Mouse (Mus musculus): ENCODE measurements around the gene Mff.

Gene Mff

GRCm38 (mm10) chr1:82771022-82771586 lies 46.4 kb downstream of the Mff start, which contains the start of gene Gm47791:
TSS of gene Gm47791 (minus strand) at chr1:82771243.
- no peak for DNase-seq (ENCODE audit: low spot score in 2 of 2)

GRCm38 (mm10) chr1:82772428-82772827 lies 47.7 kb downstream of the Mff start:
- no peak for DNase-seq (ENCODE audit: low spot score in 2 of 2)

- no peak for DNase-seq (ENCODE audit: low spot score in 2 of 2)
Measured at GRCm38 (mm10) chr1:82773208-82773607, 48.5 kb downstream of the Mff start.

GRCm38 (mm10) chr1:82775293-82775692 lies 50.6 kb downstream of the Mff start:
- DNase-seq (ENCODE audit: low spot score in 2 of 2): no peak

GRCm38 (mm10) chr1:82779388-82779966 lies 54.8 kb downstream of the Mff start:
- DNase-seq (ENCODE audit: low spot score in 2 of 2): no peak

GRCm38 (mm10) chr1:82783559-82783958 lies 58.9 kb downstream of the Mff start:
- DNase-seq (ENCODE audit: low spot score in 2 of 2): no peak

- DNase-seq (ENCODE audit: low spot score in 2 of 2): no peak
Measured at GRCm38 (mm10) chr1:82785546-82785945, 60.9 kb downstream of the Mff start.

- peak; percentile 28 to 55 for DNase-seq (ENCODE audit: low spot score in 2 of 2)
Measured at GRCm38 (mm10) chr1:82787414-82787813, 62.7 kb downstream of the Mff start.

- no peak for DNase-seq (ENCODE audit: low spot score in 2 of 2)
Measured at GRCm38 (mm10) chr1:82788070-82788469, 63.4 kb downstream of the Mff start.

GRCm38 (mm10) chr1:82791105-82791504 lies 66.4 kb downstream of the Mff start:
- DNase-seq (ENCODE audit: low spot score in 2 of 2): no peak

GRCm38 (mm10) chr1:82792238-82792637 lies 67.5 kb downstream of the Mff start:
- no peak for DNase-seq (ENCODE audit: low spot score in 2 of 2)

GRCm38 (mm10) chr1:82793110-82793509 lies 68.4 kb downstream of the Mff start:
- DNase-seq (ENCODE audit: low spot score in 2 of 2): no peak

GRCm38 (mm10) chr1:82793986-82794385 lies 69.3 kb downstream of the Mff start:
- DNase-seq (ENCODE audit: low spot score in 2 of 2): no peak

- no peak for DNase-seq (ENCODE audit: low spot score in 2 of 2)
Measured at GRCm38 (mm10) chr1:82795211-82795610, 70.5 kb downstream of the Mff start.

- no peak for DNase-seq (ENCODE audit: low spot score in 2 of 2)
Measured at GRCm38 (mm10) chr1:82795702-82796443, 71.2 kb downstream of the Mff start.

- no peak for DNase-seq (ENCODE audit: low spot score in 2 of 2)
Measured at GRCm38 (mm10) chr1:82797088-82797487, 72.4 kb downstream of the Mff start.

- no peak for DNase-seq (ENCODE audit: low spot score in 2 of 2)
Measured at GRCm38 (mm10) chr1:82798304-82798703, 73.6 kb downstream of the Mff start.

GRCm38 (mm10) chr1:82798922-82799321 lies 74.2 kb downstream of the Mff start:
- no peak for DNase-seq (ENCODE audit: low spot score in 2 of 2)

GRCm38 (mm10) chr1:82801105-82801783 lies 76.6 kb downstream of the Mff start:
- DNase-seq (ENCODE audit: low spot score in 2 of 2): no peak
